16 mouse cellular contexts compared by ENCODE assay signal in the genomic region with DNA sequence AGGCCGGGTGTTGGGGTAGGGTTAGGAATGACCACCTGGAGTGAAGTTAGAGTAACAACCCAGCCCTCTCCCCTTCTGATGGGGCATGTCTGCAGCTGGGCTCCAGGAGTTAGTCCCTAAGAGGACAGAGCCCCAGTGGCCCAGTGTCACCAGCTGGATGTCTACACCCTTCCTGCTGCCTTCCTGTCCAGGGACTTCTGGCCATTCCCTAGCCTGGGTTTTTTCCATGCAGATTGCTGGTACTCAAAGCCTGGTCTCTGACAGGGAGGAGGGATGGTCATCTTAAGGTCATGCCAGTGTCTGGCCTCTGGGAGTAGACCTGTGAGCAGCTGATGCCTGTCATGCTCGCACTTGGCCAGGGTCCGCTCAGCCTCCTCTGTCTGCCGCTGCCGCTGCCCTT. TPM values are rescaled to one million over a fixed set of nuclear protein-coding genes. Genes with fewer than 3 reads are reported as not detected.
DNase-seq lines count a peak whose midpoint lies in the region; ATAC-seq and TF ChIP-seq lines count a peak whose summit lies in the region.
"Had no signal": no experiment of that assay in that cellular context is flagged by ENCODE, and none has a peak within 500 bp of the region (broad histone marks: within the 10 kb centered on the region; RNA-seq: fewer than 3 reads in every experiment).

No protein-coding gene starts in this region.

- H3K27me3 ChIP-seq in kidney, embryonic 15.5 days, result no peaks in the 10 kb centered on the region
- H3K27me3 ChIP-seq in kidney, postnatal 0 days (ENCODE audit: insufficient read depth, low read length), result no peaks in the 10 kb centered on the region
- H3K27me3 ChIP-seq in lung, postnatal 0 days (replicated peaks; ENCODE audit: insufficient read depth, low read length), result no peaks in the 10 kb centered on the region
- H3K27me3 ChIP-seq: liver, embryonic 12.5 days had no signal

- H3K4me3 ChIP-seq in kidney, embryonic 15.5 days (replicated peaks), result no peak overlapping the region
- no peak overlapping the region for H3K4me3 ChIP-seq in kidney, postnatal 0 days (replicated peaks; ENCODE audit: low read depth, low read length)
- no peak overlapping the region for H3K4me3 ChIP-seq in lung, postnatal 0 days (ENCODE audit: low read depth, low read length)
- H3K4me3 ChIP-seq: erythroblast, embryonic 14.5 days; liver, embryonic 12.5 days had no signal

- intact Hi-C loops in heart, postnatal 10 days (cut with DNase I), result no loop called here

- no peak for TF ChIP-seq CTCF in kidney, postnatal 0 days (IDR thresholded peaks at IDR 0.05; ENCODE audit: low read depth)
- no peak for TF ChIP-seq CTCF in lung, postnatal 0 days (IDR thresholded peaks at IDR 0.05)

- H3K4me2 ChIP-seq in kidney, embryonic 15.5 days, result no peak overlapping the region
- no peak overlapping the region for H3K4me2 ChIP-seq in kidney, postnatal 0 days (ENCODE audit: low read length)
- H3K4me2 ChIP-seq in lung, postnatal 0 days (replicated peaks; ENCODE audit: low read depth, low read length), result no peak overlapping the region
- H3K4me2 ChIP-seq: liver, embryonic 12.5 days; midbrain, embryonic 11.5 days had no signal

- no peak for ATAC-seq in kidney, embryonic 15.5 days (replicated peaks; ENCODE audit: low FRiP score)
- no peak for ATAC-seq in kidney, postnatal 0 days (replicated peaks; ENCODE audit: low FRiP score, low read depth)
- peak; percentile 63 for ATAC-seq in lung, postnatal 0 days
- no peak for ATAC-seq in monocyte, adult 5-6 weeks (replicated peaks; ENCODE audit: insufficient number of reproducible peaks, low FRiP score, low TSS enrichment, poor library complexity, severe bottlenecking)
- ATAC-seq: forebrain, embryonic 14.5 days; liver, embryonic 12.5 days had no signal

- no peak overlapping the region for H3K27ac ChIP-seq in kidney, embryonic 15.5 days
- no peak overlapping the region for H3K27ac ChIP-seq in kidney, postnatal 0 days
- no peak overlapping the region for H3K27ac ChIP-seq in lung, postnatal 0 days (ENCODE audit: low read length)
- H3K27ac ChIP-seq: liver, embryonic 12.5 days; stomach, postnatal 0 days had no signal

- peak; percentile 97 for DNase-seq in heart, adult 11 months
- DNase-seq in heart, postnatal 10 days, result no peak
- DNase-seq in kidney, adult 18-20 months, result peak; percentile 36
- peak; percentile 12 for DNase-seq in kidney, postnatal 0 days (ENCODE audit: low spot score)
- DNase-seq in lung, postnatal 0 days (ENCODE audit: low spot score), result no peak
- no peak for DNase-seq in embryo, embryonic 9.5 days (ENCODE audit: extremely low spot score)
- DNase-seq: B cell, adult 2 months; right cerebral cortex, postnatal 25 days; thymus, postnatal 14 days had no signal

- 78% methylated on average over 5 of the region's 5 CpGs for WGBS in kidney, embryonic 15.5 days
- WGBS in kidney, postnatal 0 days, result 84% methylated on average over 5 of the region's 5 CpGs
- 80% methylated on average over 5 of the region's 5 CpGs for WGBS in lung, postnatal 0 days

- peaks cover 6% of the 10 kb centered on the region; the same call in 1 of the 2 replicates for H3K4me1 ChIP-seq in kidney, embryonic 15.5 days
- no peaks in the 10 kb centered on the region for H3K4me1 ChIP-seq in kidney, postnatal 0 days (replicated peaks; ENCODE audit: insufficient read depth, low read length)
- no peaks in the 10 kb centered on the region for H3K4me1 ChIP-seq in lung, postnatal 0 days (ENCODE audit: insufficient read depth, low read depth, low read length)
- H3K4me1 ChIP-seq: liver, embryonic 12.5 days had no signal

- H3K9me3 ChIP-seq in kidney, embryonic 15.5 days (replicated peaks), result no peaks in the 10 kb centered on the region
- no peaks in the 10 kb centered on the region for H3K9me3 ChIP-seq in kidney, postnatal 0 days (replicated peaks; ENCODE audit: low read length)
- no peaks in the 10 kb centered on the region for H3K9me3 ChIP-seq in lung, postnatal 0 days (ENCODE audit: low read length)
- H3K9me3 ChIP-seq: liver, embryonic 12.5 days had no signal

- H3K36me3 ChIP-seq in kidney, embryonic 15.5 days, result peaks cover 49% of the 10 kb centered on the region
- peaks cover 20% of the 10 kb centered on the region; the same call in 1 of the 2 replicates for H3K36me3 ChIP-seq in kidney, postnatal 0 days (ENCODE audit: insufficient read depth, low read length)
- no peaks in the 10 kb centered on the region for H3K36me3 ChIP-seq in lung, postnatal 0 days (ENCODE audit: insufficient read depth, low read length)

- H3K9ac ChIP-seq in kidney, embryonic 15.5 days, result no peak overlapping the region
- no peak overlapping the region for H3K9ac ChIP-seq in kidney, postnatal 0 days (ENCODE audit: low read depth, low read length)
- no peak overlapping the region for H3K9ac ChIP-seq in lung, postnatal 0 days (replicated peaks; ENCODE audit: low read depth)
- H3K9ac ChIP-seq: liver, embryonic 12.5 days had no signal

- TF ChIP-seq EP300 in lung, postnatal 0 days (IDR thresholded peaks at IDR 0.05), result no peak

RNA-seq across cellular contexts. Expression of a gene that starts 12.0 kb away (rescaled TPM):
- 1 to 10 TPM; 5.8 to 8.0 TPM for total RNA-seq in heart, postnatal 10 days (2021)
- 7.2 and 9.0 TPM in 2 replicates for polyA plus RNA-seq in kidney, embryonic 15.5 days (2015; fragmentation: Nextera tagmentation; extraction: Ambion mirVana)
- 5.9 and 6.0 TPM in 2 replicates for polyA plus RNA-seq in kidney, postnatal 0 days (2015; fragmentation: Nextera tagmentation; extraction: Ambion mirVana)
- 7.3 and 8.2 TPM in 2 replicates for polyA plus RNA-seq in lung, postnatal 0 days (2015; fragmentation: Nextera tagmentation; extraction: Ambion mirVana)
- total RNA-seq in monocyte, adult 5-6 weeks (2017), result 1.3 to 9.2 TPM (median 1.4 TPM) in 3 replicates

RNA-seq across cellular contexts. Expression of a gene that starts 12.0 kb away (rescaled TPM):
- total RNA-seq in heart, postnatal 10 days (2021), result 10 to 100 TPM; 45.6 to 54.6 TPM
- 57.8 and 61.7 TPM in 2 replicates for polyA plus RNA-seq in kidney, embryonic 15.5 days (2015; fragmentation: Nextera tagmentation; extraction: Ambion mirVana)
- 31.2 and 31.3 TPM in 2 replicates for polyA plus RNA-seq in kidney, postnatal 0 days (2015; fragmentation: Nextera tagmentation; extraction: Ambion mirVana)
- polyA plus RNA-seq in lung, postnatal 0 days (2015; fragmentation: Nextera tagmentation; extraction: Ambion mirVana), result 12.6 and 13.4 TPM in 2 replicates
- total RNA-seq in monocyte, adult 5-6 weeks (2017), result 14.2 to 26.6 TPM (median 15.3 TPM) in 3 replicates

RNA-seq across cellular contexts. Expression of a gene that starts 13.1 kb away (rescaled TPM):
- total RNA-seq in heart, postnatal 10 days (2021), result 10 to 100 TPM; 17.3 to 18.9 TPM
- polyA plus RNA-seq in kidney, embryonic 15.5 days (2015; fragmentation: Nextera tagmentation; extraction: Ambion mirVana), result 27.4 and 28.2 TPM in 2 replicates
- polyA plus RNA-seq in kidney, postnatal 0 days (2015; fragmentation: Nextera tagmentation; extraction: Ambion mirVana), result 29.8 and 30.9 TPM in 2 replicates
- 57.8 and 59.0 TPM in 2 replicates for polyA plus RNA-seq in lung, postnatal 0 days (2015; fragmentation: Nextera tagmentation; extraction: Ambion mirVana)
- 24.5 to 32.4 TPM (median 30.3 TPM) in 3 replicates for total RNA-seq in monocyte, adult 5-6 weeks (2017)

RNA-seq across cellular contexts. Expression of a gene that starts 24.9 kb away (rescaled TPM):
- 1 to 10 TPM; 1.3 to 1.4 TPM for total RNA-seq in heart, postnatal 10 days (2021)
- polyA plus RNA-seq in kidney, embryonic 15.5 days (2015; fragmentation: Nextera tagmentation; extraction: Ambion mirVana), result 1.3 and 2.2 TPM in 2 replicates
- polyA plus RNA-seq in kidney, postnatal 0 days (2015; fragmentation: Nextera tagmentation; extraction: Ambion mirVana), result 1.3 and 1.4 TPM in 2 replicates
- 6.5 and 7.6 TPM in 2 replicates for polyA plus RNA-seq in lung, postnatal 0 days (2015; fragmentation: Nextera tagmentation; extraction: Ambion mirVana)
- 1.6 TPM in 1 of 3 replicates, not detected in the others for total RNA-seq in monocyte, adult 5-6 weeks (2017)

RNA-seq across cellular contexts. Expression of a gene that starts 38.5 kb away (rescaled TPM):
- 10 to 100 TPM; 12.3 to 12.6 TPM for total RNA-seq in heart, postnatal 10 days (2021)
- polyA plus RNA-seq in kidney, embryonic 15.5 days (2015; fragmentation: Nextera tagmentation; extraction: Ambion mirVana), result 43.9 and 44.5 TPM in 2 replicates
- polyA plus RNA-seq in kidney, postnatal 0 days (2015; fragmentation: Nextera tagmentation; extraction: Ambion mirVana), result 40.6 and 41.1 TPM in 2 replicates
- 41.7 and 43.8 TPM in 2 replicates for polyA plus RNA-seq in lung, postnatal 0 days (2015; fragmentation: Nextera tagmentation; extraction: Ambion mirVana)
- 9.5 to 17.6 TPM (median 16.9 TPM) in 3 replicates for total RNA-seq in monocyte, adult 5-6 weeks (2017)

Comparison
In these comparisons a context has a peak if more than half of its experiments do, and no peak if none do; other contexts are left out.
1. DNase-seq: peak in heart, adult 11 months (single experiment), kidney, adult 18-20 months (single experiment) and kidney, postnatal 0 days (single experiment); none in heart, postnatal 10 days (0 of 2), lung, postnatal 0 days (single experiment) and embryo, embryonic 9.5 days (single experiment).